ENCODE assay signal across 14 mouse cellular contexts in the genomic region with DNA sequence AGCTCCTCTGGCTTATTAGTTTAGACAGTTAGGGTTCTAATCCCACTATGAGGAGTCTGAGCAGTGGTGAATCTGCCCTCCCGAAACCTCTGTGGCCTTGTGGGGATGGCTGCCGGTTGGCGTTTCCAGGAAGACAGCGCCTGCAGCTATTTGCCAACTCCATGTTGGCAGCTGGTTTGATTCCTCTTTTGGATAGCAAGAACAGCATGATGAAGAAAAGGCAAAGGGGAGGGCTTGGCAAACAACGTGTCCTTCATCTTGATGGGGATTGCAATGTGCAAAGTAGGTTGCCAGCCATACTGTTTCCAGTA. TPM values are rescaled to one million over a fixed set of nuclear protein-coding genes. Genes with fewer than 3 reads are reported as not detected.
DNase-seq lines count a peak whose midpoint lies in the region; ATAC-seq and TF ChIP-seq lines count a peak whose summit lies in the region.
"Had no signal": no experiment of that assay in that cellular context is flagged by ENCODE, and none has a peak within 500 bp of the region (broad histone marks: within the 10 kb centered on the region; RNA-seq: fewer than 3 reads in every experiment).

No protein-coding gene starts in this region.

- TF ChIP-seq CTCF in testis, adult 2 months (IDR thresholded peaks at IDR 0.05; ENCODE audit: control insufficient read depth, insufficient read depth, insufficient replicate concordance, low read depth, low read length): no peak

- ATAC-seq in stomach, embryonic 16.5 days (ENCODE audit: insufficient read depth, low FRiP score): no peak
- ATAC-seq in cerebellum, adult (ENCODE audit: insufficient number of reproducible peaks, low FRiP score, low TSS enrichment): no peak
- ATAC-seq: inflammation-experienced regulatory T-cells, adult 6 months had no signal

- no peaks in the 10 kb centered on the region for H3K36me3 ChIP-seq in testis, adult 2 months (ENCODE audit: control insufficient read depth, insufficient read depth, low read length)
- H3K36me3 ChIP-seq in limb, embryonic 10.5 days: no peaks in the 10 kb centered on the region
- no peaks in the 10 kb centered on the region for H3K36me3 ChIP-seq in stomach, embryonic 16.5 days (ENCODE audit: control insufficient read depth, insufficient read depth, low read length)
- H3K36me3 ChIP-seq: heart, embryonic 10.5 days; liver, embryonic 15.5 days had no signal

- peak overlapping the region; percentile 4; the same call in 1 of the 2 replicates for H3K4me3 ChIP-seq in testis, adult 2 months (ENCODE audit: control insufficient read depth, low read depth, low read length)
- H3K4me3 ChIP-seq in brown adipose tissue, adult 24 weeks (ENCODE audit: insufficient read depth, low read depth, low read length): 0 out of 2 replicates have a peak overlapping the region, but pooled peaks have one; percentile 3
- no peak overlapping the region for H3K4me3 ChIP-seq in limb, embryonic 10.5 days
- H3K4me3 ChIP-seq in stomach, embryonic 16.5 days (replicated peaks; ENCODE audit: low read length): no peak overlapping the region
- H3K4me3 ChIP-seq: heart, embryonic 10.5 days; left cerebral cortex, adult 2 months; liver, embryonic 15.5 days; megakaryocyte, embryonic 14.5 days had no signal

- DNase-seq in testis, postnatal 14 days (ENCODE audit: low spot score): no peak
- no peak for DNase-seq in limb, embryonic 10.5 days (ENCODE audit: low spot score)
- DNase-seq in layer of hippocampus, adult 11-12 months (ENCODE audit: low spot score): no peak
- no peak for DNase-seq in lung, postnatal 4 days
- DNase-seq: right cerebral cortex, postnatal 4 days had no signal

- H3K27ac ChIP-seq in testis, adult 2 months (ENCODE audit: control insufficient read depth, insufficient read depth, low read depth, low read length): 0 out of 2 replicates have a peak overlapping the region, but pooled peaks have one; percentile 19
- H3K27ac ChIP-seq in brown adipose tissue, adult 24 weeks (replicated peaks; ENCODE audit: low read depth, low read length): no peak overlapping the region
- H3K27ac ChIP-seq in limb, embryonic 10.5 days: peak overlapping the region; percentile 61
- peak overlapping the region; percentile 69; the same call in 1 of the 2 replicates for H3K27ac ChIP-seq in stomach, embryonic 16.5 days (ENCODE audit: low read length)
- H3K27ac ChIP-seq: heart, embryonic 10.5 days; left cerebral cortex, adult 2 months; liver, embryonic 15.5 days had no signal

- peaks cover 6% of the 10 kb centered on the region for H3K4me1 ChIP-seq in testis, adult 2 months (ENCODE audit: control insufficient read depth, insufficient read depth, low read length)
- H3K4me1 ChIP-seq in brown adipose tissue, adult 24 weeks (ENCODE audit: control insufficient read depth, insufficient read depth, insufficient read length, low read length): no peaks in the 10 kb centered on the region
- H3K4me1 ChIP-seq in limb, embryonic 10.5 days: peaks cover 7% of the 10 kb centered on the region; the same call in 1 of the 2 replicates
- H3K4me1 ChIP-seq in stomach, embryonic 16.5 days (ENCODE audit: control insufficient read depth, insufficient read depth, low read length): no peaks in the 10 kb centered on the region; the same call in 1 of the 2 replicates
- H3K4me1 ChIP-seq: heart, embryonic 10.5 days had no signal

- no peak overlapping the region for H3K9ac ChIP-seq in stomach, embryonic 16.5 days (ENCODE audit: low read length)
- H3K9ac ChIP-seq: liver, embryonic 15.5 days had no signal

- TF ChIP-seq POLR2A in testis, adult 2 months (IDR thresholded peaks at IDR 0.05; ENCODE audit: control insufficient read depth, low read depth, low read length): no peak

- WGBS in limb, embryonic 10.5 days: 93% methylated on average over 5 of the region's 5 CpGs
- WGBS in stomach, embryonic 16.5 days: 91% methylated on average over 5 of the region's 5 CpGs

- no peaks in the 10 kb centered on the region for H3K9me3 ChIP-seq in limb, embryonic 10.5 days (replicated peaks)
- H3K9me3 ChIP-seq in stomach, embryonic 16.5 days (replicated peaks; ENCODE audit: control insufficient read depth, low read length): no peaks in the 10 kb centered on the region
- H3K9me3 ChIP-seq: heart, embryonic 10.5 days; liver, embryonic 15.5 days; megakaryocyte, embryonic 14.5 days had no signal

- H3K4me2 ChIP-seq in stomach, embryonic 16.5 days (ENCODE audit: low read depth, low read length): 0 out of 2 replicates have a peak overlapping the region, but pooled peaks have one; percentile 12
- H3K4me2 ChIP-seq: liver, embryonic 15.5 days had no signal

- H3K27me3 ChIP-seq in testis, adult 2 months (ENCODE audit: control insufficient read depth, insufficient read depth, low read length): no peaks in the 10 kb centered on the region
- no peaks in the 10 kb centered on the region for H3K27me3 ChIP-seq in limb, embryonic 10.5 days (ENCODE audit: low read depth, poor library complexity, severe bottlenecking)
- no peaks in the 10 kb centered on the region for H3K27me3 ChIP-seq in stomach, embryonic 16.5 days (ENCODE audit: control insufficient read depth, insufficient read depth, low read length)
- H3K27me3 ChIP-seq: liver, embryonic 15.5 days; megakaryocyte, embryonic 14.5 days had no signal

RNA-seq across cellular contexts. Expression of a gene that starts 10.1 kb away (rescaled TPM):
- 3.6 and 3.7 TPM in 2 replicates for polyA plus RNA-seq in testis, adult 2 months (2012; rRNA removed)
- polyA plus RNA-seq in brown adipose tissue, adult 24 weeks (2012; ENCODE audit: insufficient read depth, insufficient read length, missing spikeins): 11.3 and 13.3 TPM in 2 replicates
- polyA plus RNA-seq in limb, embryonic 10.5 days (2016; fragmentation: Nextera tagmentation; extraction: Ambion mirVana): 0.18 and 0.24 TPM in 2 replicates
- polyA plus RNA-seq in stomach, embryonic 16.5 days (2015; fragmentation: Nextera tagmentation; extraction: Ambion mirVana): 0.54 and 0.80 TPM in 2 replicates

Comparison
In these comparisons a context has a peak if more than half of its experiments do, and no peak if none do; other contexts are left out.
1. H3K4me3 ChIP-seq: peak in testis, adult 2 months (single experiment) and brown adipose tissue, adult 24 weeks (single experiment); none in limb, embryonic 10.5 days (single experiment) and stomach, embryonic 16.5 days (single experiment).